Mouse (Mus musculus) CH12.LX (cell line): Measurements from ENCODE around the gene Zfp334. TPM values are rescaled to one million over a fixed set of nuclear protein-coding genes. Genes with fewer than 3 reads are reported as not detected.

ENCODE experiments used
- DNase-seq: peaks from one replicate; pipeline ENCODE4 v3.0.0-alpha.2; 2013; ENCODE audit errors: extremely low read depth
- H3K27ac ChIP-seq: 2 replicates; pipeline ENCODE4 v1.5.1; 2012; ENCODE audit warnings: low read depth, mild to moderate bottlenecking, control low read depth, moderate library complexity; ENCODE audit not compliant: insufficient read depth
- H3K27me3 ChIP-seq: replicated peaks from 2 replicates; pipeline ENCODE3; 2012; ENCODE audit warnings: inconsistent platforms
- H3K36me3 ChIP-seq, 2 experiments: replicated peaks in 1 of 2; 2 replicates each; pipeline versions ENCODE3 to v1.6.1; 2012; ENCODE audit warnings: inconsistent platforms in 1 of 2, low read length in 1 of 2, mild to moderate bottlenecking in 1 of 2, mixed read lengths in 1 of 2, moderate library complexity in 1 of 2; ENCODE audit not compliant: control insufficient read depth in 1 of 2, insufficient read depth in 1 of 2
- H3K4me1 ChIP-seq, 2 experiments: 2 replicates each; pipeline ENCODE4 v1.6.1; 2012; ENCODE audit warnings: inconsistent platforms in 1 of 2, moderate library complexity in 1 of 2; ENCODE audit not compliant: insufficient read depth in 2 of 2, control insufficient read depth in 1 of 2
- H3K4me2 ChIP-seq: 2 replicates; pipeline ENCODE4 v1.6.1; 2012; ENCODE audit warnings: low read depth, mild to moderate bottlenecking, control low read depth; ENCODE audit not compliant: poor library complexity, insufficient read depth, severe bottlenecking
- H3K4me3 ChIP-seq, 3 experiments: fragments of 150-350 bp in 1 of 3; sonication (generic) in 1 of 3; replicated peaks in 1 of 3; 2 replicates each; pipeline versions ENCODE3 to v1.5.1; 2011 to 2012; ENCODE audit warnings: low read depth in 2 of 3, low read length in 2 of 3, mild to moderate bottlenecking in 2 of 3, moderate library complexity in 2 of 3, control low read depth in 1 of 3, improper control_type of control experiment in 1 of 3, inconsistent platforms in 1 of 3, mixed read lengths in 1 of 3; ENCODE audit not compliant: poor library complexity in 1 of 3
- H3K79me2 ChIP-seq: replicated peaks from 2 replicates; pipeline ENCODE4 v1.6.1; 2012; ENCODE audit warnings: mild to moderate bottlenecking, moderate library complexity; ENCODE audit not compliant: control insufficient read depth, poor library complexity, insufficient read depth, severe bottlenecking; ENCODE audit errors: extremely low read depth
- H3K9ac ChIP-seq: 2 replicates; pipeline ENCODE4 v1.6.1; 2012; ENCODE audit warnings: low read depth, mild to moderate bottlenecking, control low read depth, moderate library complexity; ENCODE audit not compliant: insufficient read depth
- H3K9me3 ChIP-seq: replicated peaks from 2 replicates; pipeline ENCODE3; 2012; ENCODE audit warnings: low read length, inconsistent platforms, mixed read lengths
- BHLHE40 ChIP-seq: IDR thresholded peaks from 2 replicates; pipeline ENCODE4 v1.6.1; 2011; ENCODE audit warnings: mild to moderate bottlenecking, low read depth, low read length, improper control_type of control experiment
- CHD1 ChIP-seq: IDR thresholded peaks from 2 replicates; pipeline ENCODE4 v1.6.1; 2012; ENCODE audit warnings: low read depth, low read length, improper control_type of control experiment, inconsistent platforms
- CHD2 ChIP-seq: IDR thresholded peaks from 2 replicates; pipeline ENCODE4 v1.6.1; 2011; ENCODE audit warnings: low read length, improper control_type of control experiment
- CTCF ChIP-seq, 2 experiments: IDR thresholded peaks in 1 of 2; conservative IDR thresholded peaks in 1 of 2; 2 replicates each; pipeline ENCODE4 v1.5.1; 2011 to 2012; ENCODE audit warnings: low read depth in 2 of 2, low read length in 2 of 2, improper control_type of control experiment in 1 of 2, inconsistent platforms in 1 of 2, mild to moderate bottlenecking in 1 of 2, moderate library complexity in 1 of 2
- E2F4 ChIP-seq: IDR thresholded peaks from 2 replicates; pipeline ENCODE4 v1.6.1; 2011; ENCODE audit warnings: low read depth, low read length, improper control_type of control experiment; ENCODE audit not compliant: insufficient replicate concordance
- ELF1 ChIP-seq: IDR thresholded peaks from 2 replicates; pipeline ENCODE4 v1.6.1; 2014; ENCODE audit warnings: low read depth, mild to moderate bottlenecking, inconsistent platforms, low read length, improper control_type of control experiment
- EP300 ChIP-seq: IDR thresholded peaks from 2 replicates; pipeline ENCODE4 v1.6.1; 2011; ENCODE audit warnings: low read length, improper control_type of control experiment
- ETS1 ChIP-seq: conservative IDR thresholded peaks from 2 replicates; pipeline ENCODE4 v1.6.1; 2012; ENCODE audit warnings: low read depth, mild to moderate bottlenecking, inconsistent platforms, low read length, improper control_type of control experiment, moderate library complexity
- GABPA ChIP-seq: IDR thresholded peaks from 2 replicates; pipeline ENCODE4 v1.6.1; 2012; ENCODE audit warnings: low read depth, low read length, improper control_type of control experiment, inconsistent platforms; ENCODE audit not compliant: insufficient replicate concordance
- IRF4 ChIP-seq: IDR thresholded peaks from 2 replicates; pipeline ENCODE4 v1.6.1; 2014; ENCODE audit warnings: low read depth, mild to moderate bottlenecking, inconsistent platforms, low read length, improper control_type of control experiment
- JUN ChIP-seq: IDR thresholded peaks from 2 replicates; pipeline ENCODE4 v1.6.1; 2011; ENCODE audit warnings: low read depth, mild to moderate bottlenecking, low read length, improper control_type of control experiment, moderate library complexity; ENCODE audit not compliant: insufficient read depth
- JUND ChIP-seq: conservative IDR thresholded peaks from 2 replicates; pipeline ENCODE4 v1.6.1; 2011; ENCODE audit warnings: low read depth, low read length, improper control_type of control experiment
- KAT2A ChIP-seq: IDR thresholded peaks from 2 replicates; pipeline ENCODE4 v1.6.1; 2012; ENCODE audit warnings: low read length, improper control_type of control experiment, inconsistent platforms; ENCODE audit not compliant: insufficient replicate concordance
- MYC ChIP-seq: IDR thresholded peaks from 2 replicates; pipeline ENCODE4 v1.6.1; 2011; ENCODE audit warnings: low read depth, mild to moderate bottlenecking, improper control_type of control experiment, low read length
- NRF1 ChIP-seq: IDR thresholded peaks from 2 replicates; pipeline ENCODE4 v1.6.1; 2014; ENCODE audit warnings: low read depth, mild to moderate bottlenecking, inconsistent platforms, low read length, improper control_type of control experiment, moderate library complexity
- RAD21 ChIP-seq: IDR thresholded peaks from 2 replicates; pipeline ENCODE4 v1.6.1; 2011; ENCODE audit warnings: low read depth, mild to moderate bottlenecking, low read length, improper control_type of control experiment, moderate library complexity
- SMC3 ChIP-seq: IDR thresholded peaks from 2 replicates; pipeline ENCODE4 v1.6.1; 2011; ENCODE audit warnings: low read depth, low read length, improper control_type of control experiment
- USF1 ChIP-seq: IDR thresholded peaks from 2 replicates; pipeline ENCODE4 v1.6.1; 2014; ENCODE audit warnings: low read depth, mild to moderate bottlenecking, inconsistent platforms, low read length, improper control_type of control experiment
- USF2 ChIP-seq: conservative IDR thresholded peaks from 2 replicates; pipeline ENCODE4 v1.6.1; 2011; ENCODE audit warnings: low read depth, low read length, improper control_type of control experiment
- ZC3H11A ChIP-seq: IDR thresholded peaks from 2 replicates; pipeline ENCODE4 v1.6.1; 2012; ENCODE audit warnings: low read depth, mild to moderate bottlenecking, inconsistent platforms, low read length, improper control_type of control experiment
- ZKSCAN1 ChIP-seq: IDR thresholded peaks from 2 replicates; pipeline ENCODE4 v1.6.1; 2012; ENCODE audit warnings: low read depth, inconsistent platforms, low read length, improper control_type of control experiment, borderline replicate concordance
- dilution Hi-C: fragments of 300-500 bp; cut with MboI; formaldehyde crosslinking; loops from 2 replicates; pipeline ENCODE4 v1.14.3; 2020; ENCODE audit warnings: low sequenced_read_pairs; ENCODE audit not compliant: extremely low pct_unique_long_range_greater_than_20kb, extremely low pct_ligation_motif_present
- in situ Hi-C: fragments of 300-500 bp; cut with MboI; formaldehyde crosslinking; loops from 3 replicates; pipeline ENCODE4 v1.14.3; 2019; ENCODE audit warnings: low sequenced_read_pairs, low pct_ligation_motif_present, low pct_unique_long_range_greater_than_20kb, mixed read lengths
- polyA plus RNA-seq: library from polyadenylated mRNA; unstranded; fragments of >175 nt; gene quantifications from 2 replicates; pipeline ENCODE4 v1.2.1, GENCODE M21; 2012; ENCODE audit warnings: low read depth; ENCODE audit not compliant: insufficient read length
- total RNA-seq, 2 experiments: library from RNA; depleted of rRNA; stranded (reverse); fragments of 300-350 nt in 1 of 2; fragments of >200 nt in 1 of 2; gene quantifications; 2 replicates each; pipeline ENCODE4 v1.2.3; 2012 to 2014

Zfp334 gene
- total and polyA plus RNA-seq, 3 experiments: not detected

- dilution Hi-C loops: no loop called here
- in situ Hi-C loops: no loop called here
Measured at GRCm38 (mm10) chr2:165389299-165389952, 1.4 kb upstream of the Zfp334 start.

DNA sequence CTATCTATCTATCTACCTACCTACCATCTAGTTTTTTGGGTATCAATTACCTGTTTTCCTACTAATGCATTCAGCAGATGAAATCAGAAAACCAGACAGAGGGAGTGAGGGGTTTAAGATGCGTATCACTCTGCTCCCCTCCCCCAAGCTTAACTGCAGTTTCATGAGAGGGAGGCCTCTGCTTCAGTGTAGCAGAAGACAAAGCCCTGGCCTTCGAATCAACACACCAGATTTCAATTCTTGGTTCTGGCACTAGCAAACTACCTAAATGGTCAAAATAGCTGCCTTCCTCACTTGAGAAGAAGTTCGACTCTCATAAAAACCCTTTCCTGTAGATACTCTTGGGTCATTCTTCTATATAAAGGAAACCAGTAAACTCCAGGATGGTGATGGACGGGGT, 689 bp downstream of the Zfp334 start:
- H3K4me3 ChIP-seq: no peak overlapping the region
- dilution Hi-C loops: no loop called here
- TF ChIP-seq ZC3H11A (no peak), SMC3 (no peak), CHD1 (no peak), E2F4 (no peak), USF2 (no peak), ZKSCAN1 (no peak), KAT2A (no peak), JUN (no peak), IRF4 (no peak), RAD21 (no peak), USF1 (no peak), MYC (no peak), BHLHE40 (no peak), GABPA (no peak), CHD2 (no peak)

More at GRCm38 (mm10) chr2:165389299-165389952, 1.4 kb upstream of the Zfp334 start:
- Histone ChIP-seq H3K4me1 (no peaks in the 10 kb centered on the region; a peak in 1 of 4 replicates), H3K36me3 (no peaks in the 10 kb centered on the region), H3K79me2 (no peaks in the 10 kb centered on the region), H3K27me3 (peaks cover 73% of the 10 kb centered on the region), H3K4me2 (no peak overlapping the region), H3K9me3 (peaks cover 7% of the 10 kb centered on the region), H3K9ac (no peak overlapping the region), H3K27ac (no peak overlapping the region)
- DNase-seq: no peak
- TF ChIP-seq EP300: no peak
- TF ChIP-seq ELF1: no peak
- TF ChIP-seq ETS1: no peak
- TF ChIP-seq RAD21: no peak
- no peak for TF ChIP-seq CTCF (conservative IDR thresholded peaks at IDR 0.05 in 1 of 2, IDR thresholded peaks at IDR 0.05 in 1 of 2; ENCODE audit: low read depth in 2 of 2, low read length in 2 of 2)
- TF ChIP-seq JUND: no peak
- no peak for TF ChIP-seq NRF1
- TF ChIP-seq, all 38 proteins: peak for 0
- H3K4me3 ChIP-seq: no peak overlapping the region

More for the DNA sequence above, 689 bp downstream of the Zfp334 start:
- Histone ChIP-seq H3K4me1 (no peaks in the 10 kb centered on the region), H3K9ac (no peak overlapping the region), H3K27me3 (peaks cover 79% of the 10 kb centered on the region), H3K27ac (no peak overlapping the region), H3K36me3 (no peaks in the 10 kb centered on the region), H3K79me2 (no peaks in the 10 kb centered on the region), H3K4me2 (no peak overlapping the region), H3K9me3 (peaks cover 3% of the 10 kb centered on the region)
- DNase-seq: no peak
- in situ Hi-C loops: no loop called here
